Mouse (Mus musculus) forebrain, embryonic 15.5 days (tissue): Measurements from ENCODE around the gene Tle2. TPM values are rescaled to one million over a fixed set of nuclear protein-coding genes. Genes with fewer than 3 reads are reported as not detected.

Experiments
- ATAC-seq: fragments of 200-750 bp; cut with Nextera tagmentation; replicated peaks from 2 replicates; pipeline ENCODE4 v1.8.0; 2017; ENCODE audit warnings: mild to moderate bottlenecking, moderate TSS enrichment, moderate library complexity
- H3K27ac ChIP-seq: fragments of 300-500 bp; sonication (generic); replicated peaks from 2 replicates; pipeline ENCODE4 v1.5.1; 2015; ENCODE audit warnings: mild to moderate bottlenecking, inconsistent platforms
- H3K27me3 ChIP-seq: fragments of 300-500 bp; sonication (generic); 2 replicates; pipeline ENCODE4 v1.6.1; 2015; ENCODE audit warnings: inconsistent platforms
- H3K36me3 ChIP-seq: fragments of 300-500 bp; sonication (generic); 2 replicates; pipeline ENCODE4 v1.6.1; 2015; ENCODE audit warnings: mild to moderate bottlenecking, inconsistent platforms
- H3K4me1 ChIP-seq: fragments of 300-500 bp; sonication (generic); 2 replicates; pipeline ENCODE4 v1.6.1; 2015; ENCODE audit warnings: inconsistent platforms
- H3K4me2 ChIP-seq: fragments of 300-500 bp; sonication (generic); replicated peaks from 2 replicates; pipeline ENCODE4 v1.6.1; 2015; ENCODE audit warnings: mild to moderate bottlenecking, inconsistent platforms
- H3K4me3 ChIP-seq: fragments of 300-500 bp; sonication (generic); 2 replicates; pipeline ENCODE4 v1.5.1; 2015; ENCODE audit warnings: mild to moderate bottlenecking, inconsistent platforms
- H3K9ac ChIP-seq: fragments of 300-500 bp; sonication (generic); replicated peaks from 2 replicates; pipeline ENCODE4 v1.6.1; 2015; ENCODE audit warnings: mild to moderate bottlenecking, inconsistent platforms
- H3K9me3 ChIP-seq: fragments of 300-500 bp; sonication (generic); 2 replicates; pipeline ENCODE4 v1.6.1; 2016; ENCODE audit warnings: inconsistent platforms
- whole genome bisulfite sequencing: fragments of 180-500 bp; shearing (Covaris S2); methylation state at CpG from one replicate; pipeline ENCODE4 v1.1.7; 2015; ENCODE audit warnings: mixed read lengths; 5-methylcytosine and 5-hydroxymethylcytosine counted together
- polyA plus RNA-seq: library from polyadenylated mRNA; unstranded; fragments of >200 nt; fragmentation: Nextera tagmentation; extraction: Ambion mirVana; gene quantifications from 2 replicates; pipeline ENCODE4 v1.2.1, GENCODE M21; 2015

Tle2 gene
- 27.3 and 28.0 TPM in 2 replicates for polyA plus RNA-seq

DNA sequence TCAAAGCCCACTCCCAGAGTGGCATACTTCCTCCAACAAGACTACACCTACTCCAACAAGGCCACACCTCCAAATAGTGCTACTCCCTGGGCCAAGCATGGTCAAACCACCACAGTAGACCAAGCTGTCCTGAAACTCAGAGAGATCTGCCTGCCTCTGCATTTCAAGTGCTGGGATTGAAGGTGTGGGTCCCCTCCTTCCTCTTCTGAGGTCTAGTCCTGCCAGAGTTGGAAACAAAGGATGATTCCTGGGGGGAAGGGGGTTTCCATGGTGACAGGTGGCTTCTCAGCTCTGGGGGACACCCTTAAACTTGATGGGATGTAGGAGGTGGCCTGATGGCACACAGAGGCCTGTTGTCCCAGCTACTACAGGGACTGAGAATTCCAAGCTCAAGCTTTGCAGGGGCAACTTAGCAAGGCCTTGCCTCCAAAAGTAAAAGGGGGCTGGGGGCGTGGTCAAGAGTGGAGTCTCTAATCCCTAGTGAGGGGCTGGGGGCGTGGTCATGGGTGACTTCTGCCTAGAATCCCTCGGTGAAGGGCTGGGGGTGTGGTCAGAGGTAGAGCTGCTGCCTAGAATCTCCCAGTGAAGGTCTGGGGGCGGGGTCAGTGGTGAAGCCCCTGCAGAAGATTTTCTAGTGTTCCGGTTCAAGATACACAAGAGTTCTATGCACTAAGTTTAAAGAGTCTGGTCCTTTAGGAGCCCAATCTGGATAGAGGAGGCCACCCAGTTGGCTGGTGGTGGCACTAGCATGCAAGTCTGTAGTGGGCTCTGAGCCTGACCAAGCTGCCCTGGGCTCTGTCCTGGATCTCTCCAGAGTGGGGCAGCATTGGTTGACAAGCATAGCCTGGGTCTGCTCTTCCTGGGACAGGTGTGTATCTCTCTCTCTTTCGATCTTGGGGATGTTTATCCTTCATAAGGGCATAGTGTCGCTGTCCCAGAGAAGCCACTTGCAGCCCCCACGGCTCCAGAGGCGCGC is at the start of gene Tle2:
Tle2 (plus strand) TSS at position 481 of the 976 bp plus-strand sequence.
- H3K4me1 ChIP-seq = peaks cover 61% of the 10 kb centered on the region
- H3K27ac ChIP-seq = peak within 1 kb of the TSS; percentile 17; the same call in 1 of the 2 replicates
- H3K9ac ChIP-seq = peak within 1 kb of the TSS; percentile 68
- WGBS = 17% methylated on average over 10 of the region's 10 CpGs
- H3K27me3 ChIP-seq = peaks cover 50% of the 10 kb centered on the region
- no peaks in the 10 kb centered on the region for H3K36me3 ChIP-seq
- peak within 1 kb of the TSS; percentile 64 for H3K4me3 ChIP-seq
- peak within 1 kb of the TSS; percentile 72 for H3K4me2 ChIP-seq
- ATAC-seq = no peak
- H3K9me3 ChIP-seq = no peaks in the 10 kb centered on the region

GRCm38 (mm10) chr10:81525017-81525694 is 49.2 kb upstream of the Tle2 start:
- H3K4me3 ChIP-seq = no peak overlapping the region
- H3K4me2 ChIP-seq = no peak overlapping the region
- no peaks in the 10 kb centered on the region for H3K9me3 ChIP-seq
- WGBS = 67% methylated on average over 12 of the region's 13 CpGs
- H3K9ac ChIP-seq = no peak overlapping the region
- H3K27ac ChIP-seq = no peak overlapping the region
- peaks cover 14% of the 10 kb centered on the region for H3K36me3 ChIP-seq
- ATAC-seq = no peak
- no peaks in the 10 kb centered on the region for H3K4me1 ChIP-seq
- 0 out of 2 replicates have a peak, but pooled peaks cover 3% of the 10 kb centered on the region for H3K27me3 ChIP-seq

GRCm38 (mm10) chr10:81526779-81527178 is 47.6 kb upstream of the Tle2 start:
- H3K9me3 ChIP-seq = no peaks in the 10 kb centered on the region
- 15% methylated on average over 14 of the region's 14 CpGs for WGBS
- 0 out of 2 replicates have a peak, but pooled peaks cover 3% of the 10 kb centered on the region for H3K27me3 ChIP-seq
- H3K9ac ChIP-seq = no peak overlapping the region
- peaks cover 25% of the 10 kb centered on the region for H3K36me3 ChIP-seq
- no peak overlapping the region for H3K27ac ChIP-seq
- H3K4me1 ChIP-seq = no peaks in the 10 kb centered on the region
- ATAC-seq = no peak
- H3K4me3 ChIP-seq = no peak overlapping the region
- no peak overlapping the region for H3K4me2 ChIP-seq

- Histone ChIP-seq H3K4me1 (no peaks in the 10 kb centered on the region), H3K27ac (no peak overlapping the region), H3K9me3 (no peaks in the 10 kb centered on the region), H3K4me3 (no peak overlapping the region), H3K4me2 (no peak overlapping the region), H3K27me3 (no peaks in the 10 kb centered on the region), H3K9ac (no peak overlapping the region), H3K36me3 (peaks cover 25% of the 10 kb centered on the region)
- WGBS = 60% methylated on average over 16 of the region's 16 CpGs
- ATAC-seq = no peak
These were observed 39.5 kb upstream of the Tle2 start for GRCm38 (mm10) chr10:81534826-81535225.

GRCm38 (mm10) chr10:81536734-81537133 is 37.6 kb upstream of the Tle2 start:
- Histone ChIP-seq H3K36me3 (peaks cover 10% of the 10 kb centered on the region), H3K27me3 (no peaks in the 10 kb centered on the region), H3K4me1 (peaks cover 8% of the 10 kb centered on the region), H3K4me2 (no peak overlapping the region), H3K9me3 (no peaks in the 10 kb centered on the region), H3K27ac (no peak overlapping the region), H3K9ac (no peak overlapping the region), H3K4me3 (no peak overlapping the region)
- 79% methylated on average over 6 of the region's 6 CpGs for WGBS
- ATAC-seq = no peak

- Histone ChIP-seq H3K4me3 (no peak overlapping the region), H3K36me3 (peaks cover 6% of the 10 kb centered on the region), H3K27ac (no peak overlapping the region), H3K9ac (no peak overlapping the region), H3K27me3 (no peaks in the 10 kb centered on the region), H3K9me3 (no peaks in the 10 kb centered on the region), H3K4me2 (no peak overlapping the region), H3K4me1 (peaks cover 14% of the 10 kb centered on the region)
- 93% methylated on average over 2 of the region's 2 CpGs for WGBS
- ATAC-seq = no peak
These were observed 36.9 kb upstream of the Tle2 start for GRCm38 (mm10) chr10:81537429-81537828.

- H3K9me3 ChIP-seq = no peaks in the 10 kb centered on the region
These were observed 35.9 kb upstream of the Tle2 start for GRCm38 (mm10) chr10:81538321-81539048.

GRCm38 (mm10) chr10:81541363-81541762 is 33.0 kb upstream of the Tle2 start:
- Histone ChIP-seq H3K36me3 (no peaks in the 10 kb centered on the region), H3K9ac (no peak overlapping the region), H3K27ac (no peak overlapping the region), H3K4me2 (no peak overlapping the region), H3K9me3 (no peaks in the 10 kb centered on the region), H3K4me1 (peaks cover 38% of the 10 kb centered on the region), H3K4me3 (no peak overlapping the region), H3K27me3 (no peaks in the 10 kb centered on the region)
- 91% methylated on average over 5 of the region's 5 CpGs for WGBS
- no peak for ATAC-seq

More at GRCm38 (mm10) chr10:81538321-81539048, 35.9 kb upstream of the Tle2 start:
- H3K9ac ChIP-seq = no peak overlapping the region
- H3K4me3 ChIP-seq = no peak overlapping the region
- no peaks in the 10 kb centered on the region for H3K36me3 ChIP-seq
- no peak for ATAC-seq
- H3K27ac ChIP-seq = no peak overlapping the region
- no peak overlapping the region for H3K4me2 ChIP-seq
- 95% methylated on average over 3 of the region's 3 CpGs for WGBS
- no peaks in the 10 kb centered on the region for H3K27me3 ChIP-seq
- H3K4me1 ChIP-seq = peaks cover 24% of the 10 kb centered on the region

DNA sequence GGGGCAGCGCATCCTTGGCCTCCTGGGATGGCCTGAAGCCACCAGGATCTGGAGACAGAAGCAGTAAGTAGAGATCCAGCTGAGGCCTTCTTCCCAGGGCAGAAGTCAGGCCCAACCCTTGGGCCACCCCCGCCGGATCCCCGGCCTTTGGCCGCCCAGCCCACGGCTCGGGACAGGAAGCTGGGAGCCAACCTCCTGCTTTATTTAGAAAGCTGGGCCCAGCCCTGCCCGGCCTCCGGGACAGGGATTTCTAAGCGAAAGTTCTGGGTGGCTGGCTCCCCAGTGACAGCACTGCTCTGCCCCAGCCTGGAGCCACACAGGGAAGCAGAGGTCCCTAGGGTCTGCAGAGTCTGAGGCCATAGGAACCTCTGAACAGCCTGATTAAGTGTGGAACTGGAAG is 32.6 kb upstream of the Tle2 start:
- Histone ChIP-seq H3K27me3 (no peaks in the 10 kb centered on the region), H3K9me3 (no peaks in the 10 kb centered on the region), H3K36me3 (no peaks in the 10 kb centered on the region), H3K27ac (no peak overlapping the region), H3K4me1 (peaks cover 38% of the 10 kb centered on the region), H3K9ac (no peak overlapping the region), H3K4me3 (no peak overlapping the region), H3K4me2 (no peak overlapping the region)
- no peak for ATAC-seq
- WGBS = 88% methylated on average over 10 of the region's 10 CpGs

- Histone ChIP-seq H3K9ac (no peak overlapping the region; the same call in 1 of the 2 replicates), H3K9me3 (no peaks in the 10 kb centered on the region), H3K27ac (no peak overlapping the region), H3K4me1 (peaks cover 38% of the 10 kb centered on the region), H3K36me3 (no peaks in the 10 kb centered on the region), H3K4me2 (peak overlapping the region; percentile 96), H3K4me3 (peak overlapping the region; percentile 96), H3K27me3 (no peaks in the 10 kb centered on the region)
- WGBS = 73% methylated on average over 7 of the region's 7 CpGs
- no peak for ATAC-seq
These were observed 31.5 kb upstream of the Tle2 start for GRCm38 (mm10) chr10:81542727-81543460.

DNA sequence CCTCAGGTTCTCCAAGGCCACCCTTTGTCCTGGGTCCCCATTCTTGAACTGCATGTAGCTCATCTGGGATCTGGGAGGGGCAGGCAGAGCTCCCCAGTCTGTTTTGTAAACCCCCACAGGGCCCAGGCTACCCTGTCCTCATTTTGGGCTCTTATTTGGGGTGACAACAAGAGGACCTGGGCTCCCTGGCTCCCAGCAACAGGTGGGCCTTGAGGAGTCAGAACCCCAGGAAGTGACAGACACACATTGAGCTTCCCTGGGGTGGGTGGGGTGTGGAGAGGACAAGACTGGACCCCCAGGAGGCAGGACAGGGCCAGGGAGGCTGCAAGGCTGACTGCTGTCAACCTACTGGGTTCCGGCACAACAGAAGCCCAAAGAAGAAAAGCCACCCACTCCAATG is 30.7 kb upstream of the Tle2 start:
- Histone ChIP-seq H3K4me3 (peak overlapping the region; percentile 96), H3K9me3 (no peaks in the 10 kb centered on the region), H3K4me1 (peaks cover 38% of the 10 kb centered on the region), H3K4me2 (peak overlapping the region; percentile 96), H3K27ac (0 out of 2 replicates have a peak overlapping the region, but pooled peaks have one; percentile 92), H3K9ac (peak overlapping the region; percentile 93), H3K27me3 (no peaks in the 10 kb centered on the region), H3K36me3 (no peaks in the 10 kb centered on the region)
- 56% methylated on average over 1 of the region's 1 CpGs for whole genome bisulfite sequencing
- no peak for ATAC-seq
